Mouse (Mus musculus) ES-E14 (cell line): ENCODE results near the gene Gm10837.

ENCODE experiments used
- HCFC1 ChIP-seq: IDR thresholded peaks from 2 replicates; pipeline ENCODE4 v1.6.1; 2012; ENCODE audit warnings: low read length, inconsistent platforms, borderline replicate concordance; ENCODE audit not compliant: insufficient read depth
- MAFK ChIP-seq: IDR thresholded peaks from 2 replicates; pipeline ENCODE4 v1.6.1; 2014; ENCODE audit warnings: mild to moderate bottlenecking, low read depth, low read length, inconsistent platforms; ENCODE audit not compliant: insufficient read depth
- ZC3H11A ChIP-seq: IDR thresholded peaks from 2 replicates; pipeline ENCODE4 v1.6.1; 2012; ENCODE audit warnings: low read depth, mild to moderate bottlenecking, inconsistent platforms, low read length, borderline replicate concordance

DNA sequence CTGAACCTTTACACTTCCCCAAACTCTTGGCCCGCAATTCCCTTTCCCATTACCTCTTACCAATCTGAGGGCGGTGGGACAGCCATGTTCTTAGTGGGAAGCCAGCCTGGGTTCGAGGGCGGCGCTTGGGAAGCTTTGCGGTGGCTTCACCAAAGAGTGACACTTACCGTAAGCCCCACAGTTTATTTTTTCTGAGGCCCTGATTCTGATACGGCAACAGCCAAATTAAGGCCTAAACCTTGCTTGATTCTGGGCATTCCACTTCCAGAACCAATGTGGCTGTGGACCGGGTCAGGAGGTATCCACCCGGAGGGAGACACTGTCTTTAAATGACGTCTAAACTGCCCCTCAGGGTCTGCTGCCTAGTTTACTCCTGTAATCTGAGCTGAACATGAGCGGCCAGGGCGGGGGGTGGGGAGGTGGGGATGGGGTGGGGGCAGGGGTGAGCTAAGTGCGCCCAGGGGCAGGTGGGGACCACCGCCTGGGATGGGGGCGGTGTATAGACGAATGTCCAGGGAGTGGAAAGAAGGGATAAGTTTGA, 17.1 kb upstream of the Gm10837 start:
- TF ChIP-seq ZC3H11A (no peak), HCFC1 (no peak), MAFK (no peak)
